Mouse (Mus musculus) testis, adult 2 months (tissue): ENCODE measurements at regions not wholly inside any gene's neighbourhood (a gene's known extent, or its start where the extent isn't known, plus 50 kb on each side); places are given as distances from the start of the nearest gene placed in this dataset.

ENCODE experiments used
- H3K27ac ChIP-seq: fragments of 200-500 bp; 2 replicates; pipeline ENCODE4 v1.5.1; 2012; ENCODE audit warnings: low read depth, low read length; ENCODE audit not compliant: control insufficient read depth, insufficient read depth
- H3K27me3 ChIP-seq: fragments of 200-500 bp; 2 replicates; pipeline ENCODE4 v1.6.1; 2012; ENCODE audit warnings: mild to moderate bottlenecking, low read length, moderate library complexity; ENCODE audit not compliant: control insufficient read depth, insufficient read depth
- H3K36me3 ChIP-seq: fragments of 200-500 bp; 2 replicates; pipeline ENCODE4 v1.6.1; 2012; ENCODE audit warnings: mild to moderate bottlenecking, low read length; ENCODE audit not compliant: control insufficient read depth, insufficient read depth
- H3K4me1 ChIP-seq: fragments of 200-500 bp; 2 replicates; pipeline ENCODE4 v1.6.1; 2012; ENCODE audit warnings: low read length; ENCODE audit not compliant: control insufficient read depth, insufficient read depth
- H3K4me3 ChIP-seq: fragments of 200-500 bp; 2 replicates; pipeline ENCODE4 v1.5.1; 2012; ENCODE audit warnings: low read depth, mild to moderate bottlenecking, low read length, moderate library complexity, mixed read lengths; ENCODE audit not compliant: control insufficient read depth
- CTCF ChIP-seq: fragments of 200-500 bp; IDR thresholded peaks from 2 replicates; pipeline ENCODE4 v1.5.1; 2012; ENCODE audit warnings: low read depth, mild to moderate bottlenecking, inconsistent platforms, low read length, moderate library complexity; ENCODE audit not compliant: control insufficient read depth, insufficient read depth, insufficient replicate concordance
- POLR2A ChIP-seq: fragments of 200-500 bp; IDR thresholded peaks from 2 replicates; pipeline ENCODE4 v1.6.1; 2012; ENCODE audit warnings: low read depth, mild to moderate bottlenecking, inconsistent platforms, low read length, moderate library complexity; ENCODE audit not compliant: control insufficient read depth

GRCm38 (mm10) chr1:183573621-183574585 lies 155.9 kb downstream of the Hhipl2 start:
- Histone ChIP-seq H3K27me3 (no peaks in the 10 kb centered on the region), H3K4me1 (no peaks in the 10 kb centered on the region), H3K36me3 (no peaks in the 10 kb centered on the region), H3K27ac (no peak overlapping the region), H3K4me3 (no peak overlapping the region)
- no peak for TF ChIP-seq CTCF

- H3K27me3 ChIP-seq, result no peaks in the 10 kb centered on the region
- no peak overlapping the region for H3K4me3 ChIP-seq
- no peaks in the 10 kb centered on the region for H3K4me1 ChIP-seq
- TF ChIP-seq CTCF, result no peak
- no peak for TF ChIP-seq POLR2A
- no peak overlapping the region for H3K27ac ChIP-seq
- H3K36me3 ChIP-seq, result no peaks in the 10 kb centered on the region
Observed at GRCm38 (mm10) chr1:183584861-183585260, 166.8 kb downstream of the Hhipl2 start.

- Histone ChIP-seq H3K27ac (no peak overlapping the region), H3K4me1 (peaks cover 3% of the 10 kb centered on the region), H3K36me3 (no peaks in the 10 kb centered on the region), H3K4me3 (no peak overlapping the region), H3K27me3 (no peaks in the 10 kb centered on the region)
- no peak for TF ChIP-seq POLR2A
- no peak for TF ChIP-seq CTCF
Observed at GRCm38 (mm10) chr1:183586406-183586805, 168.4 kb downstream of the Hhipl2 start.

GRCm38 (mm10) chr1:183595306-183595705 lies 177.3 kb downstream of the Hhipl2 start:
- Histone ChIP-seq H3K36me3 (no peaks in the 10 kb centered on the region), H3K4me3 (no peak overlapping the region), H3K27ac (no peak overlapping the region), H3K4me1 (peaks cover 3% of the 10 kb centered on the region), H3K27me3 (no peaks in the 10 kb centered on the region)
- TF ChIP-seq CTCF (no peak), POLR2A (no peak)

GRCm38 (mm10) chr1:183600466-183600865 lies 182.5 kb downstream of the Hhipl2 start:
- Histone ChIP-seq H3K27ac (no peak overlapping the region), H3K4me1 (no peaks in the 10 kb centered on the region), H3K27me3 (no peaks in the 10 kb centered on the region), H3K36me3 (no peaks in the 10 kb centered on the region), H3K4me3 (no peak overlapping the region)
- no peak for TF ChIP-seq CTCF
- no peak for TF ChIP-seq POLR2A

GRCm38 (mm10) chr1:183611966-183612694 lies 194.1 kb downstream of the Hhipl2 start:
- H3K4me3 ChIP-seq, result no peak overlapping the region
- no peaks in the 10 kb centered on the region for H3K36me3 ChIP-seq
- no peak overlapping the region for H3K27ac ChIP-seq
- no peaks in the 10 kb centered on the region for H3K27me3 ChIP-seq
- TF ChIP-seq POLR2A, result no peak
- no peak for TF ChIP-seq CTCF
- no peaks in the 10 kb centered on the region for H3K4me1 ChIP-seq

GRCm38 (mm10) chr1:183619451-183620059 lies 201.5 kb downstream of the Hhipl2 start:
- no peaks in the 10 kb centered on the region for H3K36me3 ChIP-seq
- no peak overlapping the region for H3K4me3 ChIP-seq
- no peaks in the 10 kb centered on the region for H3K4me1 ChIP-seq
- H3K27ac ChIP-seq, result no peak overlapping the region
- no peaks in the 10 kb centered on the region for H3K27me3 ChIP-seq
- TF ChIP-seq POLR2A, result no peak
- TF ChIP-seq CTCF, result no peak
